Mouse (Mus musculus) layer of hippocampus, adult 2 months (tissue): ENCODE measurements at regions not wholly inside any gene's neighbourhood (a gene's known extent, or its start where the extent isn't known, plus 50 kb on each side); places are given as distances from the start of the nearest gene placed in this dataset.

Source experiments
- DNase-seq, 2 experiments: peaks; one replicate each; pipeline ENCODE4 v3.0.0; 2022; ENCODE audit warnings: low spot score in 2 of 2
- H3K27ac ChIP-seq: fragments of 200-600 bp; 2 replicates; pipeline ENCODE4 v1.8.1; 2022
- H3K4me3 ChIP-seq: fragments of 200-600 bp; 2 replicates; pipeline ENCODE4 v1.8.1; 2022; ENCODE audit warnings: mild to moderate bottlenecking
- CTCF ChIP-seq: fragments of 200-600 bp; conservative IDR thresholded peaks from 2 replicates; pipeline ENCODE4 v1.8.1; 2022; ENCODE audit warnings: antibody characterized with exemption, mild to moderate bottlenecking, moderate library complexity

DNA sequence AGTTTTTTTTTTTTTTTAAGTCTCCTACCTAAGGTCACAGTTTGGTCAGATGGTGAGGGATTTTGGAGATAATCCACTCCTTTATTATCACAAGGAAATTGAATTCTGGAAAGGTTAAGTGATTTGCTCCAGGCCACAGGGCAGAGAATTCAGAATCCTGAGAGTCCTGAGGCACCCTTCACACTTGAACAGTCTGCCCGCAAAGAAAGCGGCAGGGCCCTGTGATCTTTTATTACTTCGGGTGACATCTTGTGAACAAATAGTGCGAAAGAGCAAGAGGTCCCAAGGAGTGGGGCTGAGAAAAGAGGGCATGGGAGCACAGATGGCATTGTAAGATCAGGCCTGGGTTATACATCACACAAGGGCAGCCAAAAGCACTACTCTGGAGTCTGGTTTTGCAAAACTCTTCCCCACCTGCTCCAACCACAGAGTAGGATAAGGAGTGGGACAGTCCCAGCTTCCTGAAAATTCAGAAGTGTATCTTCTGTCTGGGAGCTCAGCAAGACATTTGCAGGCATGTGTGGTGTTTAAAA, 150.5 kb upstream of the Wdr11 start:
- TF ChIP-seq CTCF, result no peak
- Histone ChIP-seq H3K4me3 (no peak overlapping the region), H3K27ac (no peak overlapping the region)
- DNase-seq, result no peak

DNA sequence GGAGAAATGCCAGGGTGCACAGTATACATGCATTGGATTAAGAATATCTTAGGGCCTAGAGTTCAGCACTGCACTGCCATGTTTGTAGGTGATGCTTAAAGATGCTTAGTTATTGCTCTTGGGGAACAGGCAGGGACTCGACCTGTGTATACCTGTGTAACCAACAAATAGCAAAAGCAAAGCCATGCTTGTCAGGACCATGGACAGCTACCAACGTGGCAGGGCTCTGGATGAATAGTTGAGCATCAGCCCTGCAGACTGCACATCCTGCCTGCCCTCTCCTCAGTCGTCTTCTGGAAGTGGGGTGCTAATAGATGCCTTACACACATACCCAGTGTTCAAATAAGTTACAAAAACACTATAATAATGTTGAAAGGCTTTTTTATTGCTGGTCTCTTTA, 122.2 kb upstream of the Wdr11 start:
- no peak for TF ChIP-seq CTCF

DNA sequence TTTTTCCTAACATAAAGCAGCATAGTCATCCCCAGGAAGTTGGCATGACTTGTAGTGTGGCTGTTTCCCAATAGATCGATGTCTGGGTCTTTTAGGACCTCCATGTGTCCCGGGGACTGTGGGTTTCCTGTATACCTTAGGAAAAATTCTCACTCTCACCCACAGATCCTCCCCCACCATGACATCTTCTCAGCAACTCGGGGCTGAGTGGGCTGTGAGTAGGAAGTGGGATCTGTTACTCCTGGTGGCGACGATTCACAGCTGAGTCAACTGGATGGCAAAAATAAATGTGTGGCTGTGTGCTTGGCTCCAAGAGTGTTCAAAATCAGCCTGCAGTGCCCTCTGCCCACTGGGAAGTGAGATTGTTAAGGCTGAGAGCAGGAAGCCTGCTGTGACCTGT, 107.9 kb upstream of the Wdr11 start:
- Histone ChIP-seq H3K27ac (0 out of 2 replicates have a peak overlapping the region, but pooled peaks have one; percentile 23), H3K4me3 (no peak overlapping the region)
- TF ChIP-seq CTCF, result peak; percentile 35
- peak; percentile 48 to 56 for DNase-seq

More for the DNA sequence above, 122.2 kb upstream of the Wdr11 start:
- H3K27ac ChIP-seq, result no peak overlapping the region
- H3K4me3 ChIP-seq, result no peak overlapping the region
- no peak for DNase-seq

DNA sequence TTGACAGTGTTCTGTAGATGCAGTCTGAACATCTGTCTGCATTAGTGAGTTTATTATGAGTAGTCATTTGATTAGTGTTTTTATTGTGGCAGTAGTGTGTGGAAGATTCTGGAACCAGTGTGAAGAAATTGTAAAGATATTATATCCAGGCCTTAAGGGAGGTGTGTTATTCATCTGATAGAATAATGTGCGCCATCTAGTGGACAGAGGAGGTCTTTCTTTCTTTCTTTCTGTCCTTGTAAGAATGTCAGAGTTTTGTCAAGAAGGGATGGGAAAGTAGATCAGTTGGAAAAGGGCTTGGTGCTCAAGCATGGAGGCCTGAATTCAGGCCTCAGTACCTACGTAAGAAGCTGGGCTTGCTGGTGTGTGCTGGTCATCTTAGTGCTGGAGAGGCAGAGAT, 84.8 kb upstream of the Wdr11 start:
- H3K27ac ChIP-seq, result no peak overlapping the region
- TF ChIP-seq CTCF, result peak; percentile 86
- peak; percentile 25 to 53 for DNase-seq
- no peak overlapping the region for H3K4me3 ChIP-seq

DNA sequence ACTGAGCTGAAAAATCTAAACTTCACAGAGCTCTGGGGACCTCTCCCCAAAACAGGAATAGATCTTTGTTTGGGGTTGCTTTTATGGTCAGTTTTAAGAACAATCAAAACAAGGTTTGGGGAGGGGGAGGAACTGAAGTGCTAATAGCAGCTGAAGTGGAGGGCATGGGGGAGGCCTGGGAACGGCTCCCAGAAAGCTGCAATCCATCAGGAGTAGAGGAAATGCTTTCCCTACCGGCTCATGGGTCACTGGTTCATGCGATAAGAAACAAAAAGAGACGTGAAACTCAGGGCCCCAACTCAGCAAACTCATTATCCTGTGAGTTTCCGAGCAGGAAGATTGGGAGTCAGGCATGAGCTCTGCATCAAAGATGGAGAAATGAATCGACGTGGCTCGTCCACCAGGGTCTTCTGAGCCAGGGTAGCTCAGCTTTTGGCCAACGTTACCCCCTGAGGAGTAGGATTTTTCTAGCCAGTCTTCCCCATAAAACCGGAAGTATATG, 82.0 kb upstream of the Wdr11 start:
- no peak for TF ChIP-seq CTCF
- no peak overlapping the region for H3K27ac ChIP-seq
- no peak overlapping the region for H3K4me3 ChIP-seq
- no peak for DNase-seq

DNA sequence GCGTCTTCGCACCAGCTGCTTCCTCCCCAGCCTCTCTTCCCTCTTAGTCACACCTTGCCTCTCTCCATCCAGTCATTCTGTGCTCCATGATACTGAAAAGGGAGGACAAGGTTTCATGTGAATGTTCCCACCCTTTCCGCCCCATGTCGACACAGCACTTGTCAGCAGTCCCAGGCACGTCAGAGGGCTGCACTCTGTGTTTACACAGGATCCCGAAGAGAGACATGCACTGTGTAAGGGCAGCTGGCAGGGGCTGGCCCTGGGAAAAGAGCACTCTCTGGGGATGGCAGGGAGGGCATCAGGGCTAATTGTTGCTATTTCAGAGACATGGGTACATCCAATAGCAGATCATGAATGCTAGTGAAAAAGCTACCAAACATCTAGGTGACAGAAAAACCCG, 77.0 kb upstream of the Wdr11 start:
- TF ChIP-seq CTCF, result no peak
- no peak overlapping the region for H3K27ac ChIP-seq
- H3K4me3 ChIP-seq, result no peak overlapping the region

DNA sequence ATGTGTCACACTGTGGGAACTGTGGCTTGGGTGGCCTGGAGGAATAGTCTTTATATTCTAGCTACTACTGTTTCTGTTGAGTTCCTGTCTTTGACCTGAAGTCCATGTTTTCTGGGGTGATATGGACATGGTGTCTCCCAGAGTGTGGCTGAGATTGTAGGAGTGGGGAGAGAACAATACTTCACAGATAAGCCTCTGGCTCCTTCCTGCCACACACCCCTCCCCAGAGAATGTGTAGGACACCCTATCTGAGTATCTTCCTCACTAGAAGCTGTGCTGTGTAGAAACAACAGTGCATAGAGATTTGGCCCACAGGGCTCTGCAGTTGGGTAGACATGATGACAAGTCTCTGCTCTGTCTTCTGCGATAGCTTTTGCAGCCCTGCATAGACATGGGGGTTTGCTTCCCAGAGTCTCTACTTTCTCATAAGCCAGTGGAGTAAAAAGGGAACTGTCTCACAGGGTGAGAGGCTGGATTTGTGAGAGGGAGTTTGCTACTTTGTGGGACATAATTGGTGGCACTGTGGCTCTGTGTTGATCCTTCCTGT, 67.2 kb upstream of the Wdr11 start:
- DNase-seq, result no peak
- no peak for TF ChIP-seq CTCF
- Histone ChIP-seq H3K4me3 (no peak overlapping the region), H3K27ac (no peak overlapping the region)

More for the DNA sequence above, 77.0 kb upstream of the Wdr11 start:
- DNase-seq, result no peak

DNA sequence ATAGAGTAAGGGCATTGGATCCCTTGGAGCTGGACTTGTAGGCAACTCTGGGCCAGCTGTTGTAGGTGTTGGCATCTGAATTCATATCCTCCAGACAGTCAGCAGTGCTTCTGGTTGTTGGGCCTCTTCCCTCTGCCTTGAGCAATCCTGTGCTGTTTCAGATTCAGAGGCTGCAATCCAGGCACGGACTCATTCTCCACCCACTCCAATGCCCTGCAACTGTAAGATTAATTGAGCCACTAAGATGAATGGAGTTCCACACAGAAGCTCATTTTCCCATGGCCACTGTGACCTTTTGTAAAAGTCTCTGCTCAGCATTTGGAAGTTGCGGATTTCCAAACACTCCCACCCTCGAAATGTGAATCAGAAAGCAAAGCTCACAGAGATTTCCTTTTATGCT, 65.7 kb upstream of the Wdr11 start:
- no peak for TF ChIP-seq CTCF
- Histone ChIP-seq H3K27ac (no peak overlapping the region), H3K4me3 (no peak overlapping the region)
- DNase-seq, result no peak

DNA sequence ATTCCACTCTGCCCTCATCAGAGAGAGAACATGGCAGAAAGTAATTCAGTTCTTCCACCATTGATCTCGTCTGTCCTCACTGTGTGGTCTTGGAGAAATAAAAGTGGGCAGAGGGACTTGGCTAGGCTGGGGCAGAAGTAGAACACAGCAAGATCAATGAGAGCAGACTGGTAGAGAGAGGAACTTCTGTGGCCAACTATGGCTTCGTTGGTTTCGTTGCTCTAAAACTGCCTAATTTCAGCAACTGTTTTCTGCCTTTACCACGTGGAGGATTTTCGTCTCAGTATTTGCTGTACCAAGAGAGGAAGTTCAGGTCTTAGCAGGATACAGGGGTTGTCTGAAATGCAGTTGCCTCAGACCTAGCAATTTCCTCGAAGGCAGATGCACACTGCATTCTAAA, 63.4 kb upstream of the Wdr11 start:
- no peak for TF ChIP-seq CTCF
- Histone ChIP-seq H3K4me3 (no peak overlapping the region), H3K27ac (no peak overlapping the region)
- DNase-seq, result no peak

DNA sequence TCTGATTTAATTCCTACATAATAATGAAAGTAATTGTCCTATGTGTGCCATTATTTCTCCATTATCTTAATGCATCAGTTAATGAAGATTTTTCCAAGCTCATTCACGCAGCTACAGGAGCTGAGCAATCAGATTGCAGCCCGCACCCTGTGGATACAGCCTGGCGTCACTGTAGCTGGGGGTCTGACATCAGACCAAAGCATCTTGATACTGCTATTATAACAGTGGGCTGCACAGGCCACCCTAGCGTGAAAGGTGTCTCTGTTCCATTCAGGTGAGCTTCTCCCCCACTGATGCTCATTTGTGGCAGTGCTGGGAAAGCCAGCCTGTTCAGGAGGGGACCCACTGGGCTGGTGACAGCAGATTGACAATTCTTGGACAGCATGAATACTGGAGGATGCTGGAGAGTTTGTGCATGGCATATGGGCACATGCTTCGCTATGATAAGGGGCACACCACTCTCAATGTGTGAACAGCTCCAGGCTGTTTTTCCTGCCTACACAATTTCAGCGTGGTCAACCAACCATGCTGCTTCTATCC, 58.2 kb upstream of the Wdr11 start:
- H3K4me3 ChIP-seq, result no peak overlapping the region
- no peak for DNase-seq
- no peak for TF ChIP-seq CTCF
- no peak overlapping the region for H3K27ac ChIP-seq
